Mouse (Mus musculus): ENCODE data around the gene Brd7.

The Brd7 gene

GRCm38 (mm10) chr8:88361708-88362428 lies at the start of gene Brd7:
TSS of gene Brd7 (minus strand) at chr8:88362194.
- DNase-seq (ENCODE audit: low read depth, low spot score) = no peak

GRCm38 (mm10) chr8:88411461-88411860 lies 49.5 kb upstream of the Brd7 start:
- DNase-seq (ENCODE audit: low read depth, low spot score) = no peak

- no peak for DNase-seq (ENCODE audit: low read depth, low spot score)
Observed at GRCm38 (mm10) chr8:88409401-88409940, 47.5 kb upstream of the Brd7 start.

- DNase-seq (ENCODE audit: low read depth, low spot score) = no peak
Observed at GRCm38 (mm10) chr8:88407716-88408115, 45.7 kb upstream of the Brd7 start.

GRCm38 (mm10) chr8:88398060-88398459 lies 36.1 kb upstream of the Brd7 start:
- no peak for DNase-seq (ENCODE audit: low read depth, low spot score)

- no peak for DNase-seq (ENCODE audit: low read depth, low spot score)
Observed at GRCm38 (mm10) chr8:88393298-88393697, 31.3 kb upstream of the Brd7 start.

GRCm38 (mm10) chr8:88390749-88391148 lies 28.8 kb upstream of the Brd7 start:
- DNase-seq (ENCODE audit: low read depth, low spot score) = no peak

GRCm38 (mm10) chr8:88388691-88389239 lies 26.8 kb upstream of the Brd7 start:
- no peak for DNase-seq (ENCODE audit: low read depth, low spot score)

- no peak for DNase-seq (ENCODE audit: low read depth, low spot score)
Observed at GRCm38 (mm10) chr8:88387874-88388273, 25.9 kb upstream of the Brd7 start.

GRCm38 (mm10) chr8:88383164-88383556 lies 21.2 kb upstream of the Brd7 start:
- DNase-seq (ENCODE audit: low read depth, low spot score) = no peak

GRCm38 (mm10) chr8:88382311-88383163 lies 20.5 kb upstream of the Brd7 start:
- DNase-seq (ENCODE audit: low read depth, low spot score) = no peak

GRCm38 (mm10) chr8:88380497-88380896 lies 18.5 kb upstream of the Brd7 start:
- DNase-seq (ENCODE audit: low read depth, low spot score) = no peak

- DNase-seq (ENCODE audit: low read depth, low spot score) = no peak
Observed at GRCm38 (mm10) chr8:88376836-88377582, 15.0 kb upstream of the Brd7 start.

- no peak for DNase-seq (ENCODE audit: low read depth, low spot score)
Observed at GRCm38 (mm10) chr8:88371522-88371921, 9.5 kb upstream of the Brd7 start.

GRCm38 (mm10) chr8:88369805-88370204 lies 7.8 kb upstream of the Brd7 start:
- DNase-seq (ENCODE audit: low read depth, low spot score) = no peak

- no peak for DNase-seq (ENCODE audit: low read depth, low spot score)
Observed at GRCm38 (mm10) chr8:88369221-88369620, 7.2 kb upstream of the Brd7 start.

GRCm38 (mm10) chr8:88362446-88363150 lies 604 bp upstream of the Brd7 start:
- DNase-seq (ENCODE audit: low read depth, low spot score) = no peak

- DNase-seq (ENCODE audit: low read depth, low spot score) = no peak
Observed at GRCm38 (mm10) chr8:88361044-88361707, 818 bp downstream of the Brd7 start.

GRCm38 (mm10) chr8:88359959-88360358 lies 2.0 kb downstream of the Brd7 start:
- no peak for DNase-seq (ENCODE audit: low read depth, low spot score)

- DNase-seq (ENCODE audit: low read depth, low spot score) = no peak
Observed at GRCm38 (mm10) chr8:88357946-88358345, 4.0 kb downstream of the Brd7 start.

Measured in WW6 (cell line).